Mouse (Mus musculus) C3H10T1/2 (cell line): Measurements from ENCODE around the gene Supt3. TPM values are rescaled to one million over a fixed set of nuclear protein-coding genes. Genes with fewer than 3 reads are reported as not detected.

ENCODE experiments used
- polyA plus RNA-seq, 2 experiments: library from polyadenylated mRNA; unstranded; fragments of >200 nt; fragmentation: generic; extraction: Trizol; gene quantifications; one replicate each; pipeline ENCODE4 v1.2.1; 2012; ENCODE audit warnings: missing spikeins in 2 of 2

Supt3 gene
- polyA plus RNA-seq, result 10 to 100 TPM; 30.4 to 44.1 TPM

GRCm38 (mm10) chr17:44776738-44777270 is at the start of gene Supt3:
Gene Supt3 (plus strand): TSS chr17:44777152.

GRCm38 (mm10) chr17:44814508-44815175 is 37.7 kb downstream of the Supt3 start, which contains the start of gene Runx2:
Gene Runx2 (minus strand): TSS chr17:44814797.

Other genes starting within 250 kb of the Supt3 start
- gene Runx2, start 37.6 kb downstream of the Supt3 start, polyA plus RNA-seq, result 10 to 100 TPM in 1 of 2 experiments, 1 to 10 TPM in 1; 2.6 to 19.1 TPM